ENCODE assay signal across 7 mouse cellular contexts in genomic region chr1:120197189-120197588, GRCm38 (mm10).
DNase-seq lines count a peak whose midpoint lies in the region; ATAC-seq and TF ChIP-seq lines count a peak whose summit lies in the region.

No protein-coding gene starts in this region.

- H3K4me3 ChIP-seq in midbrain, postnatal 0 days (ENCODE audit: low read depth, low read length) = no peak overlapping the region

- ATAC-seq in common myeloid progenitor, adult 5-6 weeks (replicated peaks; ENCODE audit: low read depth, poor library complexity, severe bottlenecking) = peak; percentile 99
- peak; percentile 77; the same call in 1 of the 2 replicates for ATAC-seq in midbrain, postnatal 0 days (ENCODE audit: low FRiP score)

- no peak overlapping the region for H3K9ac ChIP-seq in midbrain, postnatal 0 days (replicated peaks; ENCODE audit: low read length, poor library complexity, severe bottlenecking)

- peak; percentile 97 for TF ChIP-seq CTCF in midbrain, postnatal 0 days (IDR thresholded peaks at IDR 0.05)

- no peaks in the 10 kb centered on the region for H3K9me3 ChIP-seq in midbrain, postnatal 0 days (ENCODE audit: low read length)

- H3K27me3 ChIP-seq in midbrain, postnatal 0 days (ENCODE audit: insufficient read depth, low read length) = no peaks in the 10 kb centered on the region; the same call in 1 of the 2 replicates

- intact Hi-C loops in left cerebral cortex, postnatal 36 days (cut with DNase I) = loop anchor here (1.0 to 2.0 kb wide), 2 partner anchors 142 to 353 kb away; no protein-coding TSS in a partner anchor

- no peaks in the 10 kb centered on the region for H3K36me3 ChIP-seq in midbrain, postnatal 0 days (ENCODE audit: insufficient read depth, low read length)

- no peak overlapping the region for H3K27ac ChIP-seq in midbrain, postnatal 0 days (ENCODE audit: low read depth, low read length)

- DNase-seq in adrenal gland, adult (ENCODE audit: inconsistent age in 2 of 2, low spot score in 1 of 2) = peak; percentile 88 to 94
- DNase-seq in gastrocnemius, adult 8-10 months (ENCODE audit: low spot score in 2 of 2) = peak; percentile 19 to 46
- DNase-seq in kidney, adult 11 months = peak; percentile 56
- DNase-seq in left cerebral cortex, postnatal 36 days (ENCODE audit: low spot score in 2 of 2) = peak; percentile 75 to 77
- DNase-seq in midbrain, postnatal 0 days (ENCODE audit: low spot score) = peak; percentile 83
- peak; percentile 49 to 78 for DNase-seq in spleen, postnatal 10 days (ENCODE audit: low spot score in 2 of 2)

- no peak overlapping the region for H3K4me2 ChIP-seq in midbrain, postnatal 0 days (ENCODE audit: low read depth, low read length, poor library complexity, severe bottlenecking)

- WGBS in midbrain, postnatal 0 days = 10% methylated on average over 5 of the region's 5 CpGs

- no peaks in the 10 kb centered on the region for H3K4me1 ChIP-seq in midbrain, postnatal 0 days (ENCODE audit: insufficient read depth, low read length)

Comparison
In these comparisons a context has a peak if more than half of its experiments do, and no peak if none do; other contexts are left out.
1. DNase-seq: peak in every context shown above with its lines; median percentile 91 in adrenal gland, adult; 83 in midbrain, postnatal 0 days; 76 in left cerebral cortex, postnatal 36 days; 64 in spleen, postnatal 10 days; 56 in kidney, adult 11 months; 32 in gastrocnemius, adult 8-10 months.